Mouse (Mus musculus) ES-Bruce4 (cell line): ENCODE results near the gene C1qtnf9. TPM values are rescaled to one million over a fixed set of nuclear protein-coding genes. Genes with fewer than 3 reads are reported as not detected.
A peak's percentile ranks its signal among the peaks of the same experiment; 100 is the strongest.

ENCODE experiments used
- H3K27ac ChIP-seq: 2 replicates; pipeline ENCODE4 v1.5.1; 2012; ENCODE audit warnings: low read length, inconsistent platforms; ENCODE audit not compliant: insufficient read depth
- H3K27me3 ChIP-seq: 2 replicates; pipeline ENCODE4 v1.6.1; 2012; ENCODE audit warnings: mild to moderate bottlenecking, low read length, inconsistent platforms; ENCODE audit not compliant: control insufficient read depth, poor library complexity, insufficient read depth, severe bottlenecking
- H3K36me3 ChIP-seq: 2 replicates; pipeline ENCODE4 v1.6.1; 2012; ENCODE audit warnings: inconsistent platforms, mild to moderate bottlenecking, low read length, moderate library complexity; ENCODE audit not compliant: control insufficient read depth, poor library complexity, insufficient read depth, severe bottlenecking
- H3K4me1 ChIP-seq: one replicate; pipeline ENCODE4 v1.8.1; 2011; ENCODE audit warnings: low read length; ENCODE audit not compliant: control insufficient read depth, insufficient read depth
- H3K4me3 ChIP-seq: 2 replicates; pipeline ENCODE4 v1.5.1; 2011; ENCODE audit warnings: low read depth, mild to moderate bottlenecking, low read length
- H3K9ac ChIP-seq: 2 replicates; pipeline ENCODE4 v1.6.1; 2012; ENCODE audit warnings: low read depth, mild to moderate bottlenecking, inconsistent platforms; ENCODE audit not compliant: poor library complexity, severe bottlenecking
- H3K9me3 ChIP-seq: replicated peaks from 2 replicates; pipeline ENCODE4 v1.6.1; 2012; ENCODE audit warnings: mild to moderate bottlenecking, low read length, inconsistent platforms; ENCODE audit not compliant: control insufficient read depth, poor library complexity, insufficient read depth, severe bottlenecking
- CTCF ChIP-seq: IDR thresholded peaks from one replicate; pipeline ENCODE4 v1.8.1; 2011; ENCODE audit warnings: low read depth, low read length
- EP300 ChIP-seq: IDR thresholded peaks from 2 replicates; pipeline ENCODE4 v1.6.1; 2011; ENCODE audit warnings: low read depth, low read length; ENCODE audit not compliant: insufficient read depth
- POLR2A ChIP-seq: IDR thresholded peaks from one replicate; pipeline ENCODE4 v1.8.1; 2011; ENCODE audit warnings: low read length; ENCODE audit not compliant: insufficient read depth
- polyA plus RNA-seq: library from polyadenylated mRNA; stranded (reverse); fragments of >200 nt; gene quantifications from 2 replicates; pipeline ENCODE4 v1.2.4, GENCODE M21; 2011; ENCODE audit warnings: low read depth; ENCODE audit not compliant: missing spikeins, insufficient read depth, insufficient read length

C1qtnf9 gene
- polyA plus RNA-seq, 1 experiment = not detected

DNA sequence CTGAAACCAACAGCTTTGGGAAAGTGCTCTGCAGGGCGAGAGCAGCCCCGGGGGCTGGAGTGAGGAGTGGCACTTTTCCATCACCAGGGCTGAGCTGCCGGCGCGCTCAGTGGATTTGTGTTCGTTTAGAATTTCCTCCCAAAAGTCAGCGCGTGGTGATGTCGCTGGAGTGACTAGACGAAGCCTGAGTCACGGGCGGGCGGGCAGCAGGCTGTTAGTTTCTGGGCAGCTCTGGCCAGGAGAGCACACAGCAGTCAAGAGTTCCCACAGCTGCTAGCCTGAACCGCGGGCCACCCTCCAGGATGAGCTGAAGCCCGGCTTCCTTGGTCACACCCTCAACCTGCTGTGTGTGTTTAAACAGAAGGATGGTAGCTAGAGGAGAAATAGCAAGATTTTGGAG is 35.1 kb upstream of the C1qtnf9 start:
- Histone ChIP-seq H3K9me3 (no peaks in the 10 kb centered on the region), H3K36me3 (no peaks in the 10 kb centered on the region), H3K9ac (no peak overlapping the region), H3K27ac (no peak overlapping the region), H3K4me3 (peak overlapping the region; percentile 28; the same call in 1 of the 2 replicates), H3K27me3 (no peaks in the 10 kb centered on the region), H3K4me1 (peaks cover 10% of the 10 kb centered on the region)
- no peak for TF ChIP-seq POLR2A

DNA sequence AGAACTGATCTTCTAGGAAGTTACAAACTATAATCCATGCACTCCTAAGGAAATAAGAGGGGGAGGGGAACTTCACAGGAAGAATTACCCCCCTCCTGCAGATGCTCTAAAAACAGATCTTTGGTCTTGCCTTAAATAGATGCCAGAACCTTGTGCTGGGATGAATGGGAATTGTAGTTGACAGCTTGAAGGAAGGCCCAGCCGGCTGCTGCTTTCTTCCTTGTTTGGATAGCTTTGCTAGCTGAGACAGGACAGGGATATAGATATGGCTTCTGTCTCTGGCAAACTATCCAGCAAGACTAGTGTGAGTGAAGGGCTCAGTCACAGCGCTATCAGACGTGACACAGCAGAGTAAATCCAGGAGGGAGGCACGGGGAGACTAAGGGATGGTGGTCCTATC is 34.2 kb upstream of the C1qtnf9 start:
- TF ChIP-seq CTCF (no peak), POLR2A (no peak), EP300 (no peak)
- H3K36me3 ChIP-seq = no peaks in the 10 kb centered on the region
- no peak overlapping the region for H3K27ac ChIP-seq
- H3K9ac ChIP-seq = no peak overlapping the region
- no peaks in the 10 kb centered on the region for H3K9me3 ChIP-seq
- peaks cover 12% of the 10 kb centered on the region for H3K4me1 ChIP-seq
- H3K4me3 ChIP-seq = no peak overlapping the region
- no peaks in the 10 kb centered on the region for H3K27me3 ChIP-seq

DNA sequence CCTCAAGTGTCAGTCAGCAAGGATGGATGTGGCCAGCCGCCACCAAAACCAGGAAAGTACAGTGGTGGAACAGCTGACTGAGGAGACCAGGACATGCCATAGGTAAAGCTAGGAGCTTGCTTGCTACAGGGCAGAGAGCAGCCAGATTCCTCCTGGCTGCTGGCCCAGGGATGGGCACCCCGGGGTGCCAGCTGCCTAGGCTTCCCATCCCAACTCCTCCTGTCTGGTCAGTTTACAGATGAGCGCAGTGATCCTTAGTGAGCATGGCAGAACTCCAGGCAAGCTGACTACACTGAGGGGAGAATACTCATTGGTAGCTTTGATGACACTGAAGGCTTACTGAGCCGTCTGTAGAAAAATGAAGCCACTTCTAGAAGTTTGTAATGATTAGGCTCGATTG is 32.7 kb upstream of the C1qtnf9 start:
- Histone ChIP-seq H3K27ac (no peak overlapping the region), H3K36me3 (no peaks in the 10 kb centered on the region), H3K4me1 (peaks cover 12% of the 10 kb centered on the region), H3K9ac (no peak overlapping the region), H3K9me3 (no peaks in the 10 kb centered on the region), H3K4me3 (no peak overlapping the region), H3K27me3 (no peaks in the 10 kb centered on the region)
- TF ChIP-seq EP300 (no peak), CTCF (no peak), POLR2A (no peak)

DNA sequence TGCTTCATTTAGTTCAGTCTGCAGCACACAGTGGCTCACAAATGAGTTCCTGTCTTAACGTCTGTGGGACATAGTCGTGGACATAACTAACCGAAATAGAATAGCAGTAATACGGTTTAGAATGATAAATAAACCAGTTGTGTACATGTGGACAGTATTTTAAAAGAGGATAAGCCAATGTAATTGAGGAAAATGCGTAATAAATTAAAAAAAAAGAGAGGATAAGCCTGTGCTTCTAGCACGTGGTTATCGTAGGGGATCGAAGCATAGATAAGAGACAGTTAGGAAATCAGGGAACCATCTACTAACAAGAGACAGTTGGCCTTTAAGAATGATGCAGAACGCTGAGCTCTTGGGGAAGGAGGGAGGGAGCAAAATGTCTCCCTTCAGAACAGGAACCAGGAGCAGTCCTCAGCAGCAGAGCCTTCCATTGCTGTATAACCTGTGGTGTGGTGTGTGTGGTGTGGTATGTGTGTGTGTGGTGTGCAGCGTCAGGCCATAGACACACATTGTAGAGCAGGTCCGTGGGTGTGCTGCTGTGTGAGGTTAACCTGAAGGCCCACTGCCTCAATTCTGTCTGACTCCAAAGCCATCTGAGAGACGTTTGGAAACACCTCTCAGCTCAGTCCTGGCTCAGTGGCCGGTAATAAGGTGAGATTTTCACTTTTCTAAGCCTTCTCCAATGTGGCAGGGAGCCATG is 31.9 kb upstream of the C1qtnf9 start:
- Histone ChIP-seq H3K9ac (no peak overlapping the region), H3K4me1 (peaks cover 12% of the 10 kb centered on the region), H3K27ac (peak overlapping the region; percentile 87), H3K27me3 (no peaks in the 10 kb centered on the region), H3K4me3 (no peak overlapping the region), H3K9me3 (no peaks in the 10 kb centered on the region), H3K36me3 (no peaks in the 10 kb centered on the region)
- no peak for TF ChIP-seq CTCF
- TF ChIP-seq EP300 = no peak
- TF ChIP-seq POLR2A = no peak

DNA sequence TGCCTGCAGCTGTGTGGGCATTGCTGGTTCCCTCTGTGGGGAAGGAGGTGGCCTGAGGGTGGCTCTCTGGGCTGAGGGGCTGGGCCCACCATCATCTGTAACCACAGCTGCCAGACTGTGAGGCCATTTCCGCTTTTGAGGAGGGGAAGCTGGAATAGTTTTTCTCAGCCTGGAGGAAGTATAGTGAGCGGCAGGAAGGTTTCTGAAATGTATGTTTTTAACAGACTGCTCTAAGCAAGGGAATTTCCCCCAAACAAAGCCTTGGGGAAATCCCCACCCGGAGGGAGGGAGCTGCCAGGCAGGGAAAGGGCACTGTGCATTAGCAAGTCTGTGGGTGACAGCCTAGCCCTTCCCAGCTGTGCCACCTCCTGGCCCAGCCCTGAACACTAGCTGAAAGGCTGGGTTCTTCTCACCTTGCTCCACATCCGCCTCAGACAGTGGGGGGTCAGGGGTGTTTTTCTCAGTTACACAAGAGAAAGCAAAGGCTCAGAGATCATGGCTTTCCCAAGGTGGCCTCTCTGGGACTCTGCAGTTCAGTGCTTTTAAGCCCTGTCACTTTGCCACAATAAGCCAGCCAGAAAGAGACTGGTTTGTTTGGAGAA is 31.2 kb upstream of the C1qtnf9 start:
- H3K4me1 ChIP-seq = peaks cover 12% of the 10 kb centered on the region
- H3K27ac ChIP-seq = peak overlapping the region; percentile 87
- H3K9ac ChIP-seq = no peak overlapping the region
- no peaks in the 10 kb centered on the region for H3K27me3 ChIP-seq
- peak; percentile 84 for TF ChIP-seq EP300
- no peak for TF ChIP-seq CTCF
- no peak for TF ChIP-seq POLR2A
- H3K36me3 ChIP-seq = no peaks in the 10 kb centered on the region
- no peaks in the 10 kb centered on the region for H3K9me3 ChIP-seq
- H3K4me3 ChIP-seq = no peak overlapping the region

GRCm38 (mm10) chr14:60737202-60737611 is 30.7 kb upstream of the C1qtnf9 start:
- no peaks in the 10 kb centered on the region for H3K36me3 ChIP-seq
- H3K27me3 ChIP-seq = no peaks in the 10 kb centered on the region
- H3K4me3 ChIP-seq = no peak overlapping the region
- H3K9ac ChIP-seq = no peak overlapping the region
- TF ChIP-seq EP300 (no peak), POLR2A (no peak), CTCF (no peak)
- H3K4me1 ChIP-seq = peaks cover 12% of the 10 kb centered on the region
- H3K9me3 ChIP-seq = no peaks in the 10 kb centered on the region
- H3K27ac ChIP-seq = peak overlapping the region; percentile 87
